Mouse (Mus musculus) kidney, adult 2 months (tissue): ENCODE data around the gene Erc2.

ENCODE experiments used
- CTCF ChIP-seq: fragments of 200-500 bp; conservative IDR thresholded peaks from 2 replicates; pipeline ENCODE4 v1.5.1; 2011; ENCODE audit warnings: low read depth, mild to moderate bottlenecking, control low read depth, low read length, moderate library complexity, mixed read lengths; ENCODE audit not compliant: insufficient read depth, insufficient read length
- POLR2A ChIP-seq: fragments of 200-500 bp; IDR thresholded peaks from one replicate; pipeline ENCODE4 v1.6.1; 2011; ENCODE audit warnings: low read depth, low read length, control low read depth

DNA sequence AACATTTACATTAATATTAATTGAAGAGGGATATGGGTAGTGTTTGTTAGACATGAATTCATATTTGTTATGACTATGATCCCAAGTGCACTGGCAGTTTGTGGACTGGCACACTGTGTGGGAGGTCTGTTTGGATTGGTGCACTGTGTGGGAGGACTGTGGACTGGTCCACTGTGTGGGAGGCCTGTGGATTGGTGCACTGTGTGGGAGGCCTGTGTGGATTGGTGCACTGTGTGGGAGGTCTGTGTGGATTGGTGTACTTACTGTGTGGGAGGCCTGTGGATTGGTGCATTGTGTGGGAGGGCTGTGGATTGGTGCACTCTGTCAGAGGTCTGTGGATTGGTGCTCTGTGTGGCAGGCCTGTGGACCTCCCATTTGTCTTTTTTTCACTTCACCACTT, 331.6 kb downstream of the Erc2 start:
- no peak for TF ChIP-seq POLR2A
- TF ChIP-seq CTCF: no peak
